Mouse (Mus musculus): ENCODE measurements at regions not wholly inside any gene's neighbourhood (a gene's known extent, or its start where the extent isn't known, plus 50 kb on each side); places are given as distances from the start of the nearest gene placed in this dataset.
"Not testable (repeated sequence)": the region's sequence is repeated elsewhere in the genome, so short reads cannot be mapped to it uniquely, and the experiment has no call there.

- DNase-seq, result peak; percentile 15
These were observed 72.2 kb downstream of the Trim42 start for GRCm38 (mm10) chr9:97297538-97297937.

- DNase-seq, result peak; percentile 44
These were observed 74.0 kb downstream of the Trim42 start for GRCm38 (mm10) chr9:97295770-97296169.

- no peak for DNase-seq
These were observed 77.9 kb downstream of the Trim42 start for GRCm38 (mm10) chr9:97291870-97292269.

GRCm38 (mm10) chr9:97284282-97284802, 85.4 kb downstream of the Trim42 start:
- no peak for DNase-seq

GRCm38 (mm10) chr9:97282090-97282489, 87.7 kb downstream of the Trim42 start:
- no peak for DNase-seq

GRCm38 (mm10) chr9:97275449-97275848, 94.3 kb downstream of the Trim42 start:
- DNase-seq, result not testable (repeated sequence)

- DNase-seq, result no peak
These were observed 95.9 kb downstream of the Trim42 start for GRCm38 (mm10) chr9:97273891-97274290.

GRCm38 (mm10) chr9:97272061-97272460, 97.7 kb downstream of the Trim42 start:
- no peak for DNase-seq

GRCm38 (mm10) chr9:97247621-97248020, 122.1 kb downstream of the Trim42 start:
- DNase-seq, result no peak

- DNase-seq, result no peak
These were observed 115.1 kb upstream of the Slc25a36 start for GRCm38 (mm10) chr9:97226074-97226473.

- DNase-seq, result no peak
These were observed 113.6 kb upstream of the Slc25a36 start for GRCm38 (mm10) chr9:97224549-97224948.

GRCm38 (mm10) chr9:97214806-97215205, 103.8 kb upstream of the Slc25a36 start:
- no peak for DNase-seq

- peak; percentile 13 for DNase-seq
These were observed 79.4 kb upstream of the Slc25a36 start for GRCm38 (mm10) chr9:97190321-97190860.

- no peak for DNase-seq
These were observed 78.7 kb upstream of the Slc25a36 start for GRCm38 (mm10) chr9:97189646-97190045.

GRCm38 (mm10) chr9:97188616-97189330, 77.8 kb upstream of the Slc25a36 start:
- DNase-seq, result no peak

- DNase-seq, result no peak
These were observed 62.4 kb upstream of the Slc25a36 start for GRCm38 (mm10) chr9:97173230-97173951.

- peak; percentile 31 for DNase-seq
These were observed 61.1 kb upstream of the Slc25a36 start for GRCm38 (mm10) chr9:97172075-97172474.

- DNase-seq, result no peak
These were observed 60.5 kb upstream of the Slc25a36 start for GRCm38 (mm10) chr9:97171484-97171883.

- no peak for DNase-seq
These were observed 59.9 kb upstream of the Slc25a36 start for GRCm38 (mm10) chr9:97170836-97171235.

GRCm38 (mm10) chr9:97162465-97162864, 51.5 kb upstream of the Slc25a36 start:
- DNase-seq, result no peak

Measured in kidney, postnatal 14 days (tissue).